Mouse (Mus musculus): Measurements from ENCODE around the gene Irf2bp1. TPM values are rescaled to one million over a fixed set of nuclear protein-coding genes. Genes with fewer than 3 reads are reported as not detected.

Irf2bp1 gene
- polyA plus RNA-seq, 1 experiment from 2014 or later, result 31.5 TPM

DNA sequence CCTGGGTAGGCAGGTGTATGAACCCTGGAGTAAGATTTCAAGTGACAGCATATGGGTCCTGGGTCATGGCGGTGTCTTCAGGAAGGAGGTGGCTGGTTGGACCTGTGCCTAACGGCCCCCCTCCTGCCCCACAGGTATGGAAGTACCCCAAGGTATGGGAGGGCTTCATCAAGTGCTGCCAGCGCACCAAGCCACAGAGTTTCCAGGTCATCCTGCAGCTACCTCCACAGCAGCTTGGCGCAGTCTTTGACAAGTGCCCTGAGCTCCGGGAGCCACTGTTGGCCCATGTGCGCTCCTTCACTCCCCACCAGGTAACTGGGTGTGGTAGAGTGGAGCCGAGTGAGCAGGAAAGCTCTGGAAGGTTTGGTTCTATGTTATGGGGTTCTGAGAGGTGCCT is 49.3 kb downstream of the Irf2bp1 start:
- ATAC-seq (no peak), DNase-seq (ENCODE audit: low read depth, low spot score) (no peak)
- in situ Hi-C loops (cut with MboI; ENCODE audit: low pct_unique_long_range_greater_than_20kb), result no loop called here
- CTCF ChIA-PET, result no interaction called here
- no peak for TF ChIP-seq CTCF (IDR thresholded peaks at IDR 0.05)
- no peaks in the 10 kb centered on the region for H3K27me3 ChIP-seq
- POLR2A ChIA-PET, result interaction anchor here (1.7 kb wide), 1 partner anchor 9 kb away, joined by 5 read pairs; no protein-coding TSS in a partner anchor

DNA sequence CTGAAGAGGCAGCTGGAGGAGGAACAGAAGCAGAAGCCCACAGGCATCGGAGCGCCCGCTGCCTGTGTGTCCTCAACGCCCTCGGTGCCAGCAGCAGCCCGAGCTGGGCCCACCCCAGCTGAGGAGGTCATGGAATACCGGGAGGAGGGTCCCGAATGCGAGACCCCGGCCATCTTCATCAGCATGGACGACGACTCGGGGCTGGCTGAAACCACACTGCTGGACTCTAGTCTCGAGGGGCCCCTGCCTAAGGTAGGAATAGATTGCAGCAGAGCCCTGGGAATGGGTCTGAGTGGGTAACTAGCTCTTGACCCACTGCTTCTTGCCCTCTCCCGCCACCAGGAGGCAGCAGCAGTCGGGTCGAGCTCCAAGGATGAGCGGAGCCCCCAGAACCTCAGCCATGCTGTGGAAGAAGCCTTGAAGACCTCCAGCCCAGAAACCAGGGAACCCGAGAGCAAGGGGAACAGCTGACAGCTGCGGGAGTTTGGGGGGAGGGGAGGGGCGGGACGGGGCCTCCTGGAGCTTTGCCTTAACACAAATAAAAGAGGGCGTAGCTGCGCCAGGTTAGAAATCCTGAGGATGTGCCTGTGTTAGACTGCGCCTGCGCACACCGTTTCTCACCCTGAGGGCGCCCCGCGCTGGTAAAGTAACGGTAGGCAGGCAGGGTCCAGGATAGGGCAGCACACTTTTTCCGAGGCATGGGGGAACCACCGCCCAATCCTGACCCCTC is 50.4 kb downstream of the Irf2bp1 start, which contains the start of gene Rsph6a:
Rsph6a (plus strand) TSS at position 644 of the 730 bp plus-strand sequence.
- CTCF ChIA-PET, result interaction anchor here (1.3 kb wide), 1 partner anchor 9 kb away, joined by 3 read pairs; no protein-coding TSS in a partner anchor
- H3K27me3 ChIP-seq, result no peaks in the 10 kb centered on the region
- in situ Hi-C loops (cut with MboI; ENCODE audit: low pct_unique_long_range_greater_than_20kb), result no loop called here
- POLR2A ChIA-PET, result no interaction called here
- ATAC-seq (no peak), DNase-seq (ENCODE audit: low read depth, low spot score) (no peak)
- no peak for TF ChIP-seq CTCF (IDR thresholded peaks at IDR 0.05)

GRCm38 (mm10) chr7:19054777-19055076 is 50.9 kb downstream of the Irf2bp1 start:
- in situ Hi-C loops (cut with MboI; ENCODE audit: low pct_unique_long_range_greater_than_20kb), result no loop called here
- CTCF ChIA-PET, result interaction anchor here (1.3 kb wide), 1 partner anchor 9 kb away, joined by 3 read pairs; no protein-coding TSS in a partner anchor
- H3K27me3 ChIP-seq, result no peaks in the 10 kb centered on the region
- DNase-seq (ENCODE audit: low read depth, low spot score) (no peak), ATAC-seq (no peak)
- TF ChIP-seq CTCF (IDR thresholded peaks at IDR 0.05), result no peak
- POLR2A ChIA-PET, result no interaction called here

GRCm38 (mm10) chr7:19055108-19055507 is 51.3 kb downstream of the Irf2bp1 start:
- ChIA-PET POLR2A (no interaction called here), CTCF (no interaction called here)
- DNase-seq (ENCODE audit: low read depth, low spot score) (no peak), ATAC-seq (no peak)
- H3K27me3 ChIP-seq, result no peaks in the 10 kb centered on the region
- TF ChIP-seq CTCF (IDR thresholded peaks at IDR 0.05), result no peak
- in situ Hi-C loops (cut with MboI; ENCODE audit: low pct_unique_long_range_greater_than_20kb), result no loop called here

Other genes with a start within 250 kb of the Irf2bp1 start
- gene Psg19, start 205.5 kb upstream of the Irf2bp1 start, polyA plus RNA-seq (2021), result not detected
- not detected for gene Psg17, start 182.4 kb upstream of the Irf2bp1 start, polyA plus RNA-seq (2021)
- gene Mill2, start 164.1 kb upstream of the Irf2bp1 start, polyA plus RNA-seq (2021), result 0.03 TPM
- 0.33 TPM for gene Pglyrp1, start 132.7 kb upstream of the Irf2bp1 start, polyA plus RNA-seq (2021)
- 23.7 TPM for gene Ccdc61, start 93.6 kb upstream of the Irf2bp1 start, polyA plus RNA-seq (2021)
- 0.19 TPM for gene Nova2, start 78.2 kb upstream of the Irf2bp1 start, polyA plus RNA-seq (2021)
- gene Nanos2, start 16.6 kb upstream of the Irf2bp1 start, polyA plus RNA-seq (2021), result not detected
- gene Mypop, start 12.8 kb upstream of the Irf2bp1 start, polyA plus RNA-seq (2021), result 15.3 TPM
- gene Foxa3, start 19.5 kb downstream of the Irf2bp1 start, polyA plus RNA-seq (2021), result 0.09 TPM
- 104 TPM for gene Sympk, start 20.3 kb downstream of the Irf2bp1 start, polyA plus RNA-seq (2021)
- gene Rsph6a, start 50.6 kb downstream of the Irf2bp1 start, polyA plus RNA-seq (2021), result not detected
- gene Dmwd, start 72.2 kb downstream of the Irf2bp1 start, polyA plus RNA-seq (2021), result 73.4 TPM
- gene Dmpk, start 79.8 kb downstream of the Irf2bp1 start, polyA plus RNA-seq (2021), result 154 TPM
- gene Six5, start 90.5 kb downstream of the Irf2bp1 start, polyA plus RNA-seq (2021), result 12.6 TPM
- gene Gm4969, start 114.3 kb downstream of the Irf2bp1 start, polyA plus RNA-seq (2021), result 0.03 TPM
- 13.0 TPM for gene Fbxo46, start 115.8 kb downstream of the Irf2bp1 start, polyA plus RNA-seq (2021)
- 15.8 TPM for gene Qpctl, start 145.2 kb downstream of the Irf2bp1 start, polyA plus RNA-seq (2021)
- gene Snrpd2, start 145.7 kb downstream of the Irf2bp1 start, polyA plus RNA-seq (2021), result 108 TPM
- 0.08 TPM for gene Gipr, start 162.1 kb downstream of the Irf2bp1 start, polyA plus RNA-seq (2021)
- 73.6 TPM for gene Eml2, start 172.4 kb downstream of the Irf2bp1 start, polyA plus RNA-seq (2021)
- gene Gpr4, start 208.5 kb downstream of the Irf2bp1 start, polyA plus RNA-seq (2021), result 0.19 TPM
- 39.2 TPM for gene Opa3, start 224.3 kb downstream of the Irf2bp1 start, polyA plus RNA-seq (2021)